Mouse (Mus musculus) cerebral cortex, adult 2 months (tissue): ENCODE results near the gene Gm36176.

Source experiments
- WGBS: fragments of 180-500 bp; shearing (Covaris S2); methylation state at CpG from one replicate; pipeline ENCODE4 v1.1.7; 2018; 5-methylcytosine and 5-hydroxymethylcytosine counted together

The Gm36176 gene

DNA sequence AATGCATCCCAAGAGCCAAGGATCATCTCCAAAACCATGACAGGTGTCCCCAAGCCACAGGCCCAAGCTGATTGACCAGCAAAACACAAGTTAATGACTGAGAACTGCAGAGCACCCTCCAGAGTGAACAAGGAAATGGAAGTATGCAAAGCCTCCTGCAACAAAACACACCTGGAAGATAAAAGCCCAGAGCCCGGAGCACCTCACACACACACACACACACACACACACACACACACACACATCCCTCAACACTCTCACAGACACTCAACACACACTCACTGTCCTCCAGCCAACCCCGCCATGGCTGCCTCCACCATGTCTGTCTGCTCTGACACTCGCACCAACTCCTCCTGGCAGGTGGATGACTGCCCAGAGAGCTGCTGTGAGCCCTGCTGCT lies at the start of gene Gm36176:
Gene Gm36176, plus strand, starts transcription at position 301 of the 400 bp plus-strand sequence.
- 67% methylated on average over 3 of the region's 3 CpGs for WGBS

DNA sequence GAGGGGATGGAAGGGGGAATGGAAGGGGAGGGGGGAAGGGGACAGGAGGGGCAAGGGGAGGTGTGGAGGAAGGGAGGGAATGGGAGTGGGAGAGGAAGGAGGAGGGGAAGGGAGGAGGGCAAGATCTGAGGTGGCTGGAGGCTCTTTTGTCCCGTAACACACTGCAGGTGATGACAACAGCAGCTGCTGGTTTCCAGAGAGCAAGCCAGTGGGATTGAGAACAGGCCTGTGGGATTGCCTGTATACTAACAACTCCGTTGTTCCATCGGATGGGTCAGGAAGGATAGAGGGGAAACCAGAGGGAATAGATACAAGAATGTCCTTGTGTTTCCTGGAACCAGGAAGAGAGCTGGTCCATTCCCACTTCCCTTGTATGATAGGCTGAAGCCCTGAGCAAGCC lies 48.9 kb upstream of the Gm36176 start:
- 63% methylated on average over 3 of the region's 3 CpGs for WGBS

DNA sequence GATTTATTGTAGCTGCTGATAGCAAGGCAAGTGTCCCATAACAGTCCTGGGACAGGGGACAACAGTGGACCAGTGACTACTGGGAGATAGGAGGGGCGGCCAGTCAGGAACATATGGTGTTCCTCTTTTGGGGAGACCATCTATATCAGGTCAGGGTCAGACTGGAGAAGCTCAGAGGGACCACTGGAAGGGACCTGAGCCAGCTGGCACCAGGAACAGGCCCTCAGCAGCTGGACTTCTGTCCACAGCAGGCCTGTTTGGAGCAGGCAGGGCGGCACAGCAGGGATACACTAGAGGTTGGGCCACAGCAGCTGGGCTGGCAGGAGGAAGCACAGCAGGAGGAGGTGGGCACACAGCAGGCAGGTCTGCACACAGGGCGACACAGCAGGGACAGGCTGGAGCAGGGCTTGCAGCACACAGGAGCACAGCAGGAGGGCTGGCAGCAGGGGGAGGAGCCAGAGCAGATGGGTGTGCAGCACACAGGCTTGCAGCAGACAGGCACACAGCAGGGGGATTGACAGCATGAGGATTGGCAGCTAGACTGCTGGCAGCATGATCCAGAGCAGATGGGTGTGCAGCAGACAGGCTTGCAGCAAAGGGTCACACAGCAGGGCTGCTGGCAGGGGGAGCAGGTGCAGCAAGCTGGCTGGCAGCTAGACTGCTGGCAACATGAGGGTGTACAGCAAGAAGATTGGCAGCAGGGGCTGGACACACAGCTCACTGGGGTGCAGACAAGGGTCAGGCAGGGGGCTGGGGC lies 48.3 kb upstream of the Gm36176 start:
- 70% methylated on average over 3 of the region's 3 CpGs for WGBS

DNA sequence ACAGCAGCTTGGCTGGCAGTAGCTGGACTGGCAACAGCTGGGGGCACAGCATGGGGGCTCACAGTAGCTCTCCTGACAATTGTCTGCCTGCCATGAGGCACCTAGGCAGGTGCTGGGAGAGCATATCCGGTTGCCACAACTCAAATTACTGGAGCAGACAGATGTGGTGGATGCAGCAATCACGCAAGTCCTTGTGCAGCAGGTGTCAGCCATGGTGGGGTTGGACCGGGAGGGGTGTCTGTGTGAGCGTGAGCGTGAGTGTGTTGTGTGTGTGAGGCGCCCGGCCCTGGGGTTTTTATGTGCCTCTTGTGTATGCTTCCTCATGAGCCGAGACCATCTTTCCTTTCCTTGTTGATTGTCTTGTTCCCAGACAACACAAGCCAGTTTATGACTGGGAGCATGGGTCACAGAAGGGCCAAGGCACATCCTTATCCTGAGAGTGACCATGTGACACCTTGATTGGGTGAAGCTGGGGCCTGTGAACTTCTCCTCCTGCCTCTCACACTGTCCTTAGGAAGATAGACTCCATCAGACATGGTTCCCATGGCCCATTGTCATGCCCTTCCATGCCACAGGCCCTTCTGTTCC lies 47.6 kb upstream of the Gm36176 start, which contains the start of gene Gm19668:
Gene Gm19668, minus strand, starts transcription at position 213 of the 588 bp plus-strand sequence.
- WGBS = 75% methylated on average over 8 of the region's 8 CpGs

DNA sequence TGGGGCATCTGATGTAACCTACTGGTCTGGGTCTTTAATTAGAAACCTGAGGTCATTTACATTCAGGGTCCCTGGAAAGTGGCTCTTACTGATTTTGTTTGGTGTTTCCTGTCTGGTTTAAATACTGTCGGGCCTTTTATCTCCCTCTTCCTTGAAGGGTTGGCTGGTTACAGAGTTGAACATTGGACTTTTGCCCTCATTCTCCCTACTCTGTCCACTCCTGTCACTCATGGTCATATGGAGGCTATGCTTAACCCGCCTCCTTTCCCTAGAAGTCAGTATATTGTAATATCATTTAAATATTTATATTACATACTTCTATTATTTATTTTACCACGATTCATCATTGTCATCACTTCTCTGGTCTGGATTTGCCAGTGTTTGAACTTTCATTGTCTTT lies 42.5 kb upstream of the Gm36176 start:
- 81% methylated on average over 3 of the region's 3 CpGs for WGBS

DNA sequence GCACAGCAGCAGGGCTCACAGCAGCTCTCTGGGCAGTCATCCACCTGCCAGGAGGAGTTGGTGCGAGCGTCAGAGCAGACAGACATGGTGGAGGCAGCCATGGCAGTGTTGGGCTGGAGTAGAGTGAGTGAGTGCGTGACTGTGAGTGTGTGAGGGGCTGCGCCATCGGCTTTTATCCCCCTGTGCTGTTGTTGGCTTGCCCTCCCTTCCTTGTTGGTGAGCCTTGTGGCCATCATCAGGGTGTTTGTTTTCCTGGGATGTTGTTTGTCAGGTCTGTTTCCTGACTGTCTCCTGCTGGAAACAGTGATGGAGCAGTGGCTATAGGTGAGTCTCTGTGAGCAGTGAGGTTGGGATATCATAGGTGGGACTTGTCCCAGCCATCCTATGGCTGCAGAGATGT lies 34.9 kb upstream of the Gm36176 start, which contains the start of gene Gm9507:
Gene Gm9507, minus strand, starts transcription at position 101 of the 400 bp plus-strand sequence.
- 69% methylated on average over 5 of the region's 5 CpGs for WGBS

DNA sequence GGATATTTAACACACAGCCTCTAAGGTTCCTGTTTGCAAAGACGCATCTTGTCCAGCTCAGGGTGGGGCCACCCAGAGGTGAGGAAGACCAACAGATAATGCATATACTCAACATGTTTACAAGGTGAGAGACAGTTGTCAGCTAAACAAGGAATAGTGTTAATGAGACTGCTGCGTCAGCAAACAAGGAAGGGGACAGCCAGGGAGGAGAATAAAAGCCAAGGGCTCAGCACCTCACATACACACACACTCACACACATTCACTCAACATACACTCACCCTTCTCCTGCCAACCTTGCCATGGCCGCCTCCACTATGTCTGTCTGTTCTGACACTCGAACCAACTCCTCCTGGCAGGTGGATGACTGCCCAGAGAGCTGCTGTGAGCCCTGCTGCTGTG lies 32.2 kb upstream of the Gm36176 start, which contains the start of gene Gm2696:
Gene Gm2696, plus strand, starts transcription at position 301 of the 400 bp plus-strand sequence.
- 55% methylated on average over 4 of the region's 4 CpGs for WGBS

DNA sequence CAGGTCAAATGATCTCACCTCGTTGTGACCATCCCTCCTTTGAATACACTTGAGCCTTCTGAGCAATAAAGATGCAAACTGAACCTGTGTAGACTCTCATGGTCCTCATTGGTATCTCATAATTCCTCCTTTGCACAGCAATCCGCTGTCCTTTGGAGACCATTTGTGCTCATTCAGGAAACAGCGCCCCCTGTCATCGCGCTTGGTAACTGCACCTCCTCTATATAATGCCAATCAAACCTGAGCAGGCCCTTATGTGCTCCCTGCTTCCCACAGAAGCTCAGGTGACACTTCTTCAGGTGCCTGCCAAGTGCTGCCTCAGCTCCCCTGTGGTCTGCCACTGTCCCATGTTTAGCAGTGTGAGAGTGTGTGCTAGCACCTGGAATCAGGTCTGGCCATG lies 31.1 kb upstream of the Gm36176 start:
- 41% methylated on average over 5 of the region's 5 CpGs for WGBS

DNA sequence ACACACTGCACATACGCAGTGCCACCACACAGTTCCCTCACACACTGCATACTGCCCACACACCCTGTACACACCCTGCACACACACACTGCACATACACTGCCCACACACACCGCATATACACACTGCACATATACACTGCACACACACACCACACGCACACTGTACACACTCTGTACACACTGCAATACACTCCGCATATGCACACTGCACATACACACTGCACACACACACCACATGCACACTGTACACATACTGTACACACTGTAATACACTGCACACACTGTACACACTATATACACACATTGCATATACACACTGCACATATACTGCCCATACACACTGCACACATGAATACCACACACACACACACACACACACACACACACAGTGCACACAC lies 28.1 kb upstream of the Gm36176 start:
- WGBS = 91% methylated on average over 4 of the region's 4 CpGs

DNA sequence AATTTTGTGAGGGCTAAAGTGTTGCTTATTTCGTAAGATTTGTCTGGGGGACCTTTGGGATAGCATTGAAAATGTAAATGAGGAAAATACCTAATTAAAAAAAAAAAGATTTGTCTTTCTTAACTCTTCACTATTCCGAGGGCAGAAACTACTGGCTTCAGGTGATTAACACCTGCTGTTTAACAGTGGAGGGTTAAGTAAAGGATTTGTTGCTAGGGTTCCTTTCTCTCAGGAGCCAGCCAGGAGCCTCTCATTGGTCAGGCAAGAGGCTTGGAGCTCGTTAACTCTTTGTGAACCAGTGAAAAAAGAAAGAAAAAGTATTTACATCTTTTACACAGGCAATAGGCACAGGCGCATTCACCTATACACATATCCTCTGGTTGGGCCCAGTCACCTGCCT lies 27.4 kb upstream of the Gm36176 start:
- 56% methylated on average over 4 of the region's 4 CpGs for WGBS

DNA sequence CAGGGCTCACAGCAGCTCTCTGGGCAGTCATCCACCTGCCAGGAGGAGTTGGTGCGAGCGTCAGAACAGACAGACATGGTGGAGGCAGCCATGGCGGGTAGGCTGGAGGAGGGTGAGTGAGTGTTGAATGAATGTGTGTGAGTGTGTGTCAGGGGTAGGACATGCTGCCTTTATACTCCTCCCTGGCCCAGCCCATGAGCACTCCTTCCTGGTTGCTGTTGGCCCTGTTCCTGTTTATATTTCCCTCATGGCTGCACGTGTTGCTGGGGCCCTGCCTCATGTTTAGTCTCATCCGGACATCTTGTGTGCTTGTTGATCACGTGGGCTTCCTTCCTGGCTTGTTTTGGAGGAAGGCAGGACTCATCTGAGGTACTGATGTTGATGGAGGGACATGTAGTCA lies 19.7 kb upstream of the Gm36176 start, which contains the start of gene Krtap10-4:
Gene Krtap10-4, minus strand, starts transcription at position 145 of the 400 bp plus-strand sequence.
- 40% methylated on average over 6 of the region's 6 CpGs for WGBS

DNA sequence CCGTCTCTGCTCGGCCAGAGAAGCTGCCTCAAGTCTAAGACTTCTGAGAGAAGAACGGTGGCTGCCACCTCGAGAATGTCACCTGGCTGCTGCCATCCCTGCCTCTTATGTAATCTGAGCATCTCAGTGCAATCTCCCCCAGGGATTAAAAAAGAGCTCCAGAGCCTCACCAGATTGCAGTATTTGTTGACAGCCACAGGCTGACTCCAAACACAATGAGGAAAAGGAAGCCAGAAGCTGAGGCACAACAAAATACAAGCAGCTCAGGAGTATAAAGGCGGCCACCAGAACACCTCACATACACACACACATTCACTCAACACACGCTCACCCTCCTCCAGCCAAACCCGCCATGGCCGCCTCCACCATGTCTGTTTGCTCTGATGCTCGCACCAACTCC lies 11.0 kb upstream of the Gm36176 start, which contains the start of gene Krtap10-10:
Gene Krtap10-10, plus strand, starts transcription at position 301 of the 400 bp plus-strand sequence.
- whole genome bisulfite sequencing = 42% methylated on average over 9 of the region's 9 CpGs

DNA sequence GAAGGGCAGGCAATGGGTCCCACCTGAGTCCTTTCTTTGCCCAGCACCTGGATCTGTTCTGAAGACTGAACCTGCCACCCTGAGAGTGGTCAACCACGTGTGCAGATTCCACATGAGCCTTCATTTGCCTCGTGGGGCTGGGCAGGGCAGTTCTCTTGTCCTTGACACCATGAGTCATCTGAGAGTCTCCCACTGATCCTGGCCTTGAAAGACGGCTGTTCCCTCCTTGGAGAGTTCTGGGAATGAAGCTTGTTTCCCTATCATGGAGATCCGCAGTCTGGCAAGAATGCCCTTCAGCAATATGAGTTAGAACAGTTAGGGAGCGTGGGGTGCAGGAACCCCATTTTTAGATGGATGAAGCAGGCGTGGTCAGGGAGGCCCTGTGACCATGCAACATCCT lies 7.6 kb upstream of the Gm36176 start:
- WGBS = 83% methylated on average over 6 of the region's 6 CpGs

DNA sequence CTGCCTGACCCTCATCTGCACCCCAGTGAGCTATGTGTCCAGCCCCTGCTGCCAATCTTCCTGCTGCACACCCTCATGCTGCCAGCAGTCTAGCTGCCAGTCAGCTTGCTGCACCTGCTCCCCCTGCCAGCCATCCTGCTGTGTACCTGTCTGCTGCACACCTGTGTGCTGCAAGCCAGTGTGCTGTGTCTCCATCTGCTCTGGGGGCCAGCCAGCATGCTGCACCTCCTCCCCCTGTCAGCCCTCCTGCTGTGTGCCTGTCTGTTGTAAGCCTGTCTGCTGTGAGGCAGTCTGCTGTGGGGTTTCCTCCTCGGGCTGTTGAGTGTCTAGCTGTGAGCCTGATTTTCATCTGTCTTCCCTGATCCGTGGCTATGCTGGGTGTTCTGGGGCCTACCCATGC lies 358 bp downstream of the Gm36176 start:
- 43% methylated on average over 2 of the region's 2 CpGs for WGBS

DNA sequence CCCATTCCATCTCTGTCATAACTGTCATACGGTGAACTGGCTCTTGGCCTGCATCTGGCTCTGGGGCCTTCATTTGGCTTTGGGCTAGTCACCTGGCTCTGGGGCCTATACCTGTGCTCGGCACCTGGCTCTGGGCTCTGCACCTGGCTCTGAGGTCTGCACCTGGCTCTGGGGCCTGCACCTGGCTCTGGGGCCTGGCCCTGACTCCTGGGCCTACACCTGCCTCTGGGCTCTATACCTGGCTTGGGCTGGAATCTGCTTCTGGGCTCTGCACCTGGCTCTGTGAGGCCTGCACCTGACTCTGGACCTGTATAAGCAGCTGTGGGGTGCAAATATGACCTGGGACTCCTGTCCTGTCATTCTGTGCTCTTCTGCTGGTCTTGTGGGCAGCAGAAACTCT lies 935 bp downstream of the Gm36176 start:
- WGBS = 86% methylated on average over 2 of the region's 2 CpGs

DNA sequence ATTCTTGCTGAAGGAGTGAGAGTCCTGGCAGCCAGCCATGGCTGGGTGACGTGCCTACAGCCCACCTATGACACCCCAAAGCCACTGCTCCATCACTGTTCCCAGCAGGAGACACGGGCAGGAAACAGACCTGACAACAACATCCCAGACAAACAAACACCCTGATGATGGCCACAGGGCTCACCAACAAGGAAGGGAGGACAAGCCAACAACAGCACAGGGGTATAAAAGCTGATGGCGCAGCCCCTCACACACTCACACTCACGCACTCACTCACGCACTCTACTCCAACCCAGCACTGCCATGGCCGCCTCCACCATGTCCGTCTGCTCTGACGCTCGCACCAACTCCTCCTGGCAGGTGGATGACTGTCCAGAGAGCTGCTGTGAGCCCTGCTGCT lies 6.0 kb downstream of the Gm36176 start, which contains the start of gene Gm10318:
Gene Gm10318, plus strand, starts transcription at position 301 of the 400 bp plus-strand sequence.
- WGBS = 67% methylated on average over 9 of the region's 9 CpGs

DNA sequence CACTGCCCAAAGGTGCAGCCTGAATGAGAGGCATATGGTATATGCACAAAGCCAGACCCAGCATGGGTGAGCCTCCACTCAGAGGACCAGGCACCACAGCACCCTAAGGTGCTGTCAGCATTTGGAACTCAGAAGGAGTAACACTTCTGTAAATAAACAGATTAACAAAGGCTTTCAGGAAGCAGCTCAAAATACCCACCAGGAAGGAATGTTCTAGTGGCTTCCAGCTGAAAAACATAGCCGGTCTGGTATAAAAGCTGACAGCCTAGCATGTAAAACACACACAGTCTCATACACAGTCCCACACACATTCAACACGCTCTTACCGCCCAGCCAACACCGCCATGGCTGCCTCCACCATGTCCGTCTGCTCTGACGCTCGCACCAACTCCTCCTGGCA lies 15.1 kb downstream of the Gm36176 start, which contains the start of gene Gm3285:
Gene Gm3285, plus strand, starts transcription at position 301 of the 400 bp plus-strand sequence.
- 49% methylated on average over 7 of the region's 7 CpGs for WGBS

DNA sequence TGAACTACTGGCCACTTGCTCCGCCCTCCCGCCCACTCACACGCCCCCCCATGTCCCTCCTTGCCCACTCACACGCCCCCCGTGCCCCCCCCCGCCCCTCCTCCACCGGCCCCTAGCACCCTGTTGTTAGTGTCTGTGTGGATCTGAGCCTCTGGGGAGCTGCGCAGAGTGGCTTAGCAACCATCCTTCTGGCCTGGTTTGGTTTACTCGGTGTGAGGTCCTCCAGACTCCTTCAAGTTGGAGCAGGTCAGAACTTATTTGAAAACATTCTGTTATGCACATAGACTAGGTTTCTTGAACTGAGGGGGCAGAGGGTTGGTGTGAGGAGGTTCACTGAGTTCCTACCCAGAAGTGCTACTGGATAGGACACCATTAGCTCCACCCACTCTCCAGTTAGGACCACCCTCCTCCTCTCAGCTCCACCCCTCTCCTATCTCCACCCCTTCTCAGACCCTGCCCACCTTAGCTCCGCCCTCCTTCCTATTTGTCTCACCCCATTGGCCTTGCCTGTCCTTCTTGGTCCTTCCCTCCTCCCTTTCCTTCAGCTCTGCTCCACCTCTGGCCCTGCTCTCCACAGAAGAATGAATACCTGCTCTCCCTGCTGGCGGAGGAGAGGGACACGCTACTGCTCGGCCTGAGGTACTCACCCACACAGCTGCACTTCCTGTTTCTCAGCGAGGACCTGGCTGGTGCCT lies 17.6 kb downstream of the Gm36176 start:
- 44% methylated on average over 14 of the region's 14 CpGs for WGBS

DNA sequence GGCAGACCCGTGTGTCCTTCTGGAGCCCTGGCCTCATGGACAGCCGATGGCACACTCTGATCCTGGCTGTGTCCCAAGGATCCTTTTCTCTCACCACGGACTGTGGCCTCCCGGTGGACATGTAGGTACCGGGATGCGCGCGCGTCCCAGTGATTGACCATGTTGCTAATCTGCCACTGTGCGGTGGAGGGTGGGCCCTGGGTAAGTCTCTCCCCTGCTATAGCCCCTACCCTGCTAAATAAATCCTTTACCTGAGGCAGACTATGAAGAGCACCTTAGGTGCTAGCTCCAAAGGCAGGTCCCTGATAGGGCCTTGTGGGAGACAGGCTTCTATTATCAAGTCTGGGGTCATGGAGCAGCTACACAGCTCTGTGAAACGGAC lies 18.1 kb downstream of the Gm36176 start:
- 61% methylated on average over 11 of the region's 11 CpGs for WGBS

DNA sequence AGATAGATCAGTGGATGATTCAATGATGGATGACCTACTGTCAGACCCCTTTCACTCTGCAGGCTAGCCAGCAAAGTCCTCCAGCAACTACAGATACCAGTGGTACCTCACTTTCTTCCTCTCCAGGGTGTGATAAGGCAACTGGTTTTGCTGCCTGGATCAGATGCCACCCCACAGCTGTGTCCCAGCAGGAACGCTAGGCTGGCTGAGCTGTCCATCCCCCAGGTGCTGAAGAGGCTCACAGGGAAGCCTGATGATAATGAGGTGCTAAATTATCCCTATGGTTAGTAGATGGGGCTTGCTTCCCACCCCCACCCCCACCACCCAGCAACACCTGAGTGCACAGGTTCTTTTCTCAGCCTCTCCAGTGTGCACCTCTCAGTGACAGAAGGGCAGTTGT lies 20.9 kb downstream of the Gm36176 start:
- WGBS = 50% methylated on average over 1 of the region's 1 CpGs

DNA sequence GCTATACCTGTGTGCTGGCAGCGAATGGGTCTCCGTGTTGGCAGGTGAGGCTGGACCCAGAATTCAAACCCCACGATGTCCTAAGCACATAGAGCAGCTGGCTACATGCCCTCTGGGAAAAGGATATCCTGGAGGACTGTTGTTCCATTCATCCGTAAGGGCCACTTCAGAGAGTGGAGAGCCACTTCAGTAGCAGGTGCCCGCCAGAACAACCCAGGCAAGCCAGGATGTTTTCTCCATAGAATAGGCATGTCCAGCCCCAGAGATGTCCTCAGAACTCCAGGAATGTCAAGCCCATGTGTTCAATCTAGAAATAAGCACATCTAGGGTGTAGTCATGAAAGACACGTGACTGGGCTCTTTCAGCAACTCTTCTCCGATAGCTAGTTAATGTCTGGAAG lies 23.0 kb downstream of the Gm36176 start:
- WGBS = 82% methylated on average over 7 of the region's 7 CpGs

DNA sequence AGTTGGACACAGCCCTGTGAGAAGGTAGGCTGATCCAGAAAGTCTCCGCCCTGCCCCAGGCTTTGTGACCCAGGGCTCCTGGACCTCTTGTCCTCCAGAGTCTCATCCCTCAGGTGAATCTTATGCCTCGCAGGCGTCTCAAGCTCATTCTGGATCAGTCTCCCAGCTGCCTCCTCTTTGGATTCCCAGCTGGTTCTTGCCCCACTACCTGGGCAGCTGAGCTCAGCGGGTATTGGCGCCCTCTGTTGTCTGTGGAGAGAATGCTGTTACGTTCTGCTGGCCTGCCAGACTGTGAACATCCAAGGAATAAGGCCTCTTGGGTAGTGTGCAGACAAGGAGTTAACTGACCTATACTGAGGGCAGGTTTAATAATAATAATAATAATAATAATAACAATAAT lies 32.4 kb downstream of the Gm36176 start:
- WGBS = 74% methylated on average over 6 of the region's 6 CpGs
